ENCODE assay signal across 8 mouse cellular contexts in genomic region chr7:28959505-28960045, GRCm38 (mm10). TPM values are rescaled to one million over a fixed set of nuclear protein-coding genes. Genes with fewer than 3 reads are reported as not detected.
DNase-seq lines count a peak whose midpoint lies in the region; ATAC-seq and TF ChIP-seq lines count a peak whose summit lies in the region.
"Had no signal": no experiment of that assay in that cellular context is flagged by ENCODE, and none has a peak within 500 bp of the region (broad histone marks: within the 10 kb centered on the region; RNA-seq: fewer than 3 reads in every experiment).

No protein-coding gene starts in this region.

- TF ChIP-seq POLR2A in MEL (IDR thresholded peaks at IDR 0.05; ENCODE audit: control insufficient read depth in 1 of 2, insufficient read depth in 1 of 2, low read depth in 1 of 2, low read length in 2 of 2, poor library complexity in 1 of 2): no peak

- H3K4me1 ChIP-seq in E14TG2a.4 (replicated peaks; ENCODE audit: low read depth, low read length) (peaks cover 86% of the 10 kb centered on the region), MEL (ENCODE audit: control insufficient read depth in 1 of 2, insufficient read depth in 2 of 2, low read length in 2 of 2) (peaks cover 38 to 53% of the 10 kb centered on the region in 2 experiments)
- peaks cover 52% of the 10 kb centered on the region for H3K4me1 ChIP-seq in hindbrain, embryonic 15.5 days (replicated peaks)

- H3K27me3 ChIP-seq in E14TG2a.4 (ENCODE audit: insufficient read depth, low read length) (no peaks in the 10 kb centered on the region), MEL (ENCODE audit: control insufficient read depth in 1 of 2, insufficient read depth in 2 of 2, low read length in 2 of 2) (no peaks in the 10 kb centered on the region)
- H3K27me3 ChIP-seq in hindbrain, embryonic 15.5 days: no peaks in the 10 kb centered on the region

- TF ChIP-seq EP300 in MEL (IDR thresholded peaks at IDR 0.05; ENCODE audit: low read depth in 1 of 2, low read length in 2 of 2): peak; percentile 79 to 85

- no peak for TF ChIP-seq CTCF in E14TG2a.4 (conservative IDR thresholded peaks at IDR 0.05; ENCODE audit: low read length)
- TF ChIP-seq CTCF in MEL (IDR thresholded peaks at IDR 0.05 in 2 of 3, conservative IDR thresholded peaks at IDR 0.05 in 1 of 3; ENCODE audit: control insufficient read depth in 1 of 3, insufficient read depth in 1 of 3, low read depth in 2 of 3, low read length in 3 of 3, poor library complexity in 1 of 3, severe bottlenecking in 1 of 3): no peak

- H3K79me2 ChIP-seq in MEL (ENCODE audit: control insufficient read depth, insufficient read depth, low read length, poor library complexity): peaks cover 68% of the 10 kb centered on the region

- 44% methylated on average over 6 of the region's 6 CpGs for WGBS in hindbrain, embryonic 15.5 days

- peaks cover 57% of the 10 kb centered on the region for H3K36me3 ChIP-seq in E14TG2a.4 (ENCODE audit: insufficient read depth, low read length)
- H3K36me3 ChIP-seq in MEL (ENCODE audit: control insufficient read depth in 1 of 2, insufficient read depth in 2 of 2, low read length in 2 of 2): peaks cover 2 to 66% of the 10 kb centered on the region in 2 experiments; a peak in 3 of 4 replicates
- H3K36me3 ChIP-seq in hindbrain, embryonic 15.5 days: no peaks in the 10 kb centered on the region

- no peak for TF ChIP-seq RAD21 in MEL (IDR thresholded peaks at IDR 0.05; ENCODE audit: low read depth, low read length)

- H3K9ac ChIP-seq in MEL (ENCODE audit: control insufficient read depth, low read depth, low read length, poor library complexity, severe bottlenecking): peak overlapping the region; percentile 77
- peak overlapping the region; percentile 96 for H3K9ac ChIP-seq in hindbrain, embryonic 15.5 days

- no peaks in the 10 kb centered on the region for H3K9me3 ChIP-seq in E14TG2a.4 (ENCODE audit: low read length)
- no peaks in the 10 kb centered on the region for H3K9me3 ChIP-seq in MEL (replicated peaks; ENCODE audit: insufficient read depth, low read length)
- H3K9me3 ChIP-seq in hindbrain, embryonic 15.5 days: no peaks in the 10 kb centered on the region

- DNase-seq in MEL (ENCODE audit: low read depth, low spot score): peak; percentile 88
- peak; percentile 82 for DNase-seq in lung, postnatal 25 days (ENCODE audit: low spot score)
- DNase-seq in right cerebral cortex, postnatal 4 days: no peak
- no peak for DNase-seq in adrenal gland, postnatal 4 days (ENCODE audit: low spot score in 2 of 2)
- no peak for DNase-seq in adrenal gland, postnatal 36 days
- DNase-seq: cerebellum, postnatal 14 days had no signal

- H3K27ac ChIP-seq in MEL (ENCODE audit: control insufficient read depth, low read depth, low read length): peak overlapping the region; percentile 78
- 0 out of 2 replicates have a peak overlapping the region, but pooled peaks have one; percentile 37 for H3K27ac ChIP-seq in hindbrain, embryonic 15.5 days (replicated peaks)

- no peak for ATAC-seq in hindbrain, embryonic 15.5 days (ENCODE audit: low FRiP score, low read depth)

- H3K4me3 ChIP-seq in E14TG2a.4 (replicated peaks; ENCODE audit: low read length) (peak overlapping the region; percentile 100), MEL (ENCODE audit: control insufficient read depth in 1 of 2, insufficient read depth in 1 of 2, low read depth in 2 of 2, low read length in 2 of 2) (peak overlapping the region; percentile 68 to 73)
- H3K4me3 ChIP-seq in hindbrain, embryonic 15.5 days: peak overlapping the region; percentile 92

- peak overlapping the region; percentile 78 for H3K4me2 ChIP-seq in hindbrain, embryonic 15.5 days

TF ChIP-seq in MEL, 35 proteins besides CTCF, POLR2A, EP300 and RAD21:
- TF ChIP-seq HCFC1 (IDR thresholded peaks at IDR 0.05; ENCODE audit: low read depth, low read length): peak; percentile 35; the same call in 1 of the 2 replicates
- peak; percentile 74 for TF ChIP-seq MXI1 (IDR thresholded peaks at IDR 0.05; ENCODE audit: low read depth, low read length)
- TF ChIP-seq USF1 (IDR thresholded peaks at IDR 0.05; ENCODE audit: low read depth, low read length): no peak
- TF ChIP-seq GABPA (IDR thresholded peaks at IDR 0.05; ENCODE audit: low read depth, low read length): no peak
- peak; percentile 51; the same call in 1 of the 2 replicates for TF ChIP-seq MAZ (IDR thresholded peaks at IDR 0.05; ENCODE audit: low read depth, low read length)
- TF ChIP-seq BHLHE40 (IDR thresholded peaks at IDR 0.05; ENCODE audit: borderline replicate concordance, low read depth, low read length): no peak
- TF ChIP-seq MEF2A (IDR thresholded peaks at IDR 0.05; ENCODE audit: extremely low read depth, insufficient replicate concordance, low read depth, low read length, poor library complexity, severe bottlenecking): 0 out of 2 replicates have a peak, but pooled peaks have one; percentile 14
- no peak for TF ChIP-seq ZKSCAN1 (IDR thresholded peaks at IDR 0.05; ENCODE audit: low read depth, low read length)
- TF ChIP-seq MAX (IDR thresholded peaks at IDR 0.05; ENCODE audit: low read length): peak; percentile 64
- TF ChIP-seq POLR2AphosphoS2 (IDR thresholded peaks at IDR 0.05; ENCODE audit: low read length): no peak
- no peak for TF ChIP-seq ZMIZ1 (IDR thresholded peaks at IDR 0.05; ENCODE audit: low read depth, low read length)
- peak; percentile 84 for TF ChIP-seq GATA1 (IDR thresholded peaks at IDR 0.05; ENCODE audit: low read depth, low read length)
- TF ChIP-seq TAL1 (IDR thresholded peaks at IDR 0.05; ENCODE audit: low read length): peak; percentile 81
- peak; percentile 87 for TF ChIP-seq ETS1 (IDR thresholded peaks at IDR 0.05; ENCODE audit: low read depth, low read length)
- no peak for TF ChIP-seq UBTF (IDR thresholded peaks at IDR 0.05; ENCODE audit: borderline replicate concordance, insufficient read depth, low read depth, low read length)
- no peak for TF ChIP-seq NRF1 (IDR thresholded peaks at IDR 0.05; ENCODE audit: insufficient read depth, low read depth, low read length, poor library complexity, severe bottlenecking)
- no peak for TF ChIP-seq MYB (IDR thresholded peaks at IDR 0.05; ENCODE audit: low read depth, low read length)
- TF ChIP-seq E2F4 (IDR thresholded peaks at IDR 0.05; ENCODE audit: borderline replicate concordance, low read depth, low read length): no peak
- no peak for TF ChIP-seq USF2 (IDR thresholded peaks at IDR 0.05; ENCODE audit: borderline replicate concordance in 1 of 2, insufficient read depth in 1 of 2, low read depth in 1 of 2, low read length in 2 of 2)
- TF ChIP-seq ZNF384 (IDR thresholded peaks at IDR 0.05; ENCODE audit: low read depth, low read length): peak; percentile 55
- peak; percentile 70 for TF ChIP-seq RCOR1 (IDR thresholded peaks at IDR 0.05; ENCODE audit: low read depth, low read length)
- TF ChIP-seq KAT2A (conservative IDR thresholded peaks at IDR 0.05; ENCODE audit: low read depth, low read length): 0 out of 2 replicates have a peak, but pooled peaks have one; percentile 18
- no peak for TF ChIP-seq ELF1 (IDR thresholded peaks at IDR 0.05; ENCODE audit: low read depth, low read length)
- TF ChIP-seq NELFE (IDR thresholded peaks at IDR 0.05; ENCODE audit: low read depth, low read length): no peak
- 0 out of 2 replicates have a peak, but pooled peaks have one; percentile 38 for TF ChIP-seq TBP (IDR thresholded peaks at IDR 0.05; ENCODE audit: low read depth, low read length)
- TF ChIP-seq ZC3H11A (IDR thresholded peaks at IDR 0.05; ENCODE audit: low read depth, low read length): no peak
- TF ChIP-seq CHD1 (IDR thresholded peaks at IDR 0.05; ENCODE audit: low read depth, low read length): no peak
- 0 out of 2 replicates have a peak, but pooled peaks have one; percentile 44 for TF ChIP-seq MYC (IDR thresholded peaks at IDR 0.05; ENCODE audit: low read depth, low read length)
- TF ChIP-seq CHD2 (IDR thresholded peaks at IDR 0.05; ENCODE audit: low read length): no peak; the same call in 1 of the 2 replicates
- no peak for TF ChIP-seq JUND (IDR thresholded peaks at IDR 0.05; ENCODE audit: low read depth, low read length)
- TF ChIP-seq POLR2AphosphoS5 (IDR thresholded peaks at IDR 0.05; ENCODE audit: borderline replicate concordance, low read depth, low read length): no peak
- peak; percentile 86 for TF ChIP-seq SIN3A (IDR thresholded peaks at IDR 0.05; ENCODE audit: low read length)
- no peak for TF ChIP-seq SMC3 (IDR thresholded peaks at IDR 0.05; ENCODE audit: low read depth, low read length)
- TF ChIP-seq TCF12 (IDR thresholded peaks at IDR 0.05; ENCODE audit: low read depth, low read length): peak; percentile 70
- TF ChIP-seq MAFK (IDR thresholded peaks at IDR 0.05; ENCODE audit: borderline replicate concordance, low read depth, low read length): no peak

RNA-seq across cellular contexts. Expression of gene Actn4, which starts 2.6 kb away (rescaled TPM):
- total RNA-seq in MEL (2012; rRNA removed): 60.5 and 66.3 TPM in 2 replicates
- polyA plus RNA-seq in MEL (2012; ENCODE audit: insufficient read depth in 1 of 2, insufficient read length in 2 of 2, low read depth in 1 of 2, low replicate concordance in 2 of 2, missing spikeins in 1 of 2): 100 to 1,000 TPM in 1 of 2 experiments, not detected in 1; 267 TPM
- polyA plus RNA-seq in hindbrain, embryonic 15.5 days (2015; fragmentation: Nextera tagmentation; extraction: Ambion mirVana): 140 and 154 TPM in 2 replicates
- 100 to 1,000 TPM; 220 to 242 TPM for total RNA-seq in adrenal gland, postnatal 4 days (2021)
- total RNA-seq in adrenal gland, postnatal 36 days (2021): 100 to 1,000 TPM; 193 to 252 TPM

RNA-seq across cellular contexts. Expression of gene Eif3k, which starts 22.1 kb away (rescaled TPM):
- total RNA-seq in MEL (2012; rRNA removed): 525 and 545 TPM in 2 replicates
- polyA plus RNA-seq in MEL (2012; ENCODE audit: insufficient read depth in 1 of 2, insufficient read length in 2 of 2, low read depth in 1 of 2, low replicate concordance in 2 of 2, missing spikeins in 1 of 2): 100 to 1,000 TPM in 1 of 2 experiments, not detected in 1; 671 TPM
- polyA plus RNA-seq in hindbrain, embryonic 15.5 days (2015; fragmentation: Nextera tagmentation; extraction: Ambion mirVana): 283 and 294 TPM in 2 replicates
- total RNA-seq in adrenal gland, postnatal 4 days (2021): 100 to 1,000 TPM; 308 to 312 TPM
- total RNA-seq in adrenal gland, postnatal 36 days (2021): 100 to 1,000 TPM; 241 to 264 TPM

RNA-seq across cellular contexts. Expression of gene Map4k1, which starts 22.3 kb away (rescaled TPM):
- total RNA-seq in MEL (2012; rRNA removed): 17.3 and 19.3 TPM in 2 replicates
- polyA plus RNA-seq in MEL (2012; ENCODE audit: insufficient read depth in 1 of 2, insufficient read length in 2 of 2, low read depth in 1 of 2, low replicate concordance in 2 of 2, missing spikeins in 1 of 2): 10 to 100 TPM in 1 of 2 experiments, not detected in 1; 50.8 TPM
- polyA plus RNA-seq in hindbrain, embryonic 15.5 days (2015; fragmentation: Nextera tagmentation; extraction: Ambion mirVana): 10.6 and 10.8 TPM in 2 replicates
- 1 to 10 TPM; 2.5 to 3.6 TPM for total RNA-seq in adrenal gland, postnatal 4 days (2021)
- 1 to 10 TPM; 1.1 to 1.7 TPM for total RNA-seq in adrenal gland, postnatal 36 days (2021)

Comparison
In these comparisons a context has a peak if more than half of its experiments do, and no peak if none do; other contexts are left out.
1. DNase-seq: peak in MEL (single experiment) and lung, postnatal 25 days (single experiment); none in right cerebral cortex, postnatal 4 days (single experiment), adrenal gland, postnatal 4 days (0 of 2) and adrenal gland, postnatal 36 days (0 of 2).
2. Peak in every context shown above with its lines, with median percentiles within 50 percentile points of each other: H3K4me3 ChIP-seq.